Comparison of ENCODE assay signal across 10 mouse cellular contexts in the genomic region with DNA sequence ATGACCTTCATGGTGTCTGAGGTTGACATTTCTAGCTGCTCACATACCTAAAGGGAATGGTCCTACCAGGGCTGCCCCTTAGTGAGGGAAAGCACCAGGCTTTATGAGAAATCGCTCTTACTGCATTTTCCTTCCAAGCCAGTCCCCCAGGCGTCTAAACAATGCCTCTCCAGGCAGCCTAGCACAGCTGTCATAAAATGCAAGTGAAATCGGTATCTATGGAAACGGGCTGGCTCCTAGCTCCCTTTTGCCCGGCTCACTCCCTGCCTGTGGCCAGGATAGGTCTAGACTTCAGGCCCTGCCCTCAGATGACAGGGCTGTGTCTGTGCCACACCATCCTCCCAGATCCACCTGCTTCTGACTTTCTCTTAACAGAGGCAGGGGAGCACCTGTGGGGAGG. TPM values are rescaled to one million over a fixed set of nuclear protein-coding genes. Genes with fewer than 3 reads are reported as not detected.
DNase-seq lines count a peak whose midpoint lies in the region; ATAC-seq lines count a peak whose summit lies in the region.
"Had no signal": no experiment of that assay in that cellular context is flagged by ENCODE, and none has a peak within 500 bp of the region (broad histone marks: within the 10 kb centered on the region; RNA-seq: fewer than 3 reads in every experiment).

No protein-coding gene starts in this region.

- H3K4me2 ChIP-seq in neural tube, embryonic 12.5 days (replicated peaks): no peak overlapping the region

- no peak overlapping the region for H3K9ac ChIP-seq in neural tube, embryonic 12.5 days

- DNase-seq in layer of hippocampus, adult 11-12 months (ENCODE audit: low spot score): peak; percentile 5
- no peak for DNase-seq in layer of hippocampus, adult 9-10 months (ENCODE audit: low spot score)
- DNase-seq in embryo, embryonic 10.5 days (ENCODE audit: low spot score): peak; percentile 61
- peak; percentile 16 to 20 for DNase-seq in layer of hippocampus, adult 8-10 months (ENCODE audit: low spot score in 2 of 2)
- no peak for DNase-seq in thymus, postnatal 25 days
- no peak for DNase-seq in c-Kit-positive CD71-positive TER-119-positive erythroid progenitor cells, embryonic 14.5 days (ENCODE audit: low spot score)
- no peak for DNase-seq in lung, adult 18-20 months

- WGBS in neural tube, embryonic 12.5 days: 3% methylated on average over 5 of the region's 5 CpGs

- no peak overlapping the region for H3K4me3 ChIP-seq in neural tube, embryonic 12.5 days

- no peaks in the 10 kb centered on the region for H3K9me3 ChIP-seq in neural tube, embryonic 12.5 days

- peaks cover 17% of the 10 kb centered on the region for H3K4me1 ChIP-seq in neural tube, embryonic 12.5 days

- no peaks in the 10 kb centered on the region for H3K36me3 ChIP-seq in neural tube, embryonic 12.5 days

- H3K27me3 ChIP-seq in neural tube, embryonic 12.5 days (replicated peaks): 0 out of 2 replicates have a peak, but pooled peaks cover 6% of the 10 kb centered on the region

- peak; percentile 74 for ATAC-seq in neural tube, embryonic 12.5 days (ENCODE audit: low FRiP score, low read depth)

- H3K27ac ChIP-seq in neural tube, embryonic 12.5 days: no peak overlapping the region

RNA-seq across cellular contexts. Expression of gene Gja8, which starts 11.8 kb away (rescaled TPM):
- total RNA-seq in layer of hippocampus, adult 8-10 months (2022): not detected
- polyA plus RNA-seq in neural tube, embryonic 12.5 days (2016; fragmentation: Nextera tagmentation; extraction: Ambion mirVana): 0.06 TPM in 1 of 2 replicates, not detected in the other
- total RNA-seq: layer of hippocampus, adult 18-20 months; megakaryocyte progenitor cell, adult 5-6 weeks had no signal

RNA-seq across cellular contexts. Expression of gene Gpr89, which starts 32.5 kb away (rescaled TPM):
- 10 to 100 TPM; 37.0 to 45.8 (median 44.7) TPM for total RNA-seq in layer of hippocampus, adult 8-10 months (2022)
- polyA plus RNA-seq in neural tube, embryonic 12.5 days (2016; fragmentation: Nextera tagmentation; extraction: Ambion mirVana): 37.8 and 38.1 TPM in 2 replicates

RNA-seq across cellular contexts. Expression of gene Gja5, which starts 33.1 kb away (rescaled TPM):
- 1 to 10 TPM in 1 of 4 experiments, under 1 TPM in 3; 0.39 to 1.3 (median 0.62) TPM for total RNA-seq in layer of hippocampus, adult 8-10 months (2022)
- 6.9 and 11.7 TPM in 2 replicates for polyA plus RNA-seq in neural tube, embryonic 12.5 days (2016; fragmentation: Nextera tagmentation; extraction: Ambion mirVana)
- total RNA-seq: megakaryocyte progenitor cell, adult 5-6 weeks had no signal

Comparison
In these comparisons a context has a peak if more than half of its experiments do, and no peak if none do; other contexts are left out.
1. DNase-seq: peak in layer of hippocampus, adult 11-12 months (single experiment), embryo, embryonic 10.5 days (single experiment) and layer of hippocampus, adult 8-10 months (2 of 2); none in layer of hippocampus, adult 9-10 months (single experiment), thymus, postnatal 25 days (single experiment), c-Kit-positive CD71-positive TER-119-positive erythroid progenitor cells, embryonic 14.5 days (single experiment) and lung, adult 18-20 months (0 of 2).